Mouse (Mus musculus) embryonic facial prominence, embryonic 15.5 days (tissue): ENCODE results near the gene Mef2b. TPM values are rescaled to one million over a fixed set of nuclear protein-coding genes. Genes with fewer than 3 reads are reported as not detected.
"Not testable (repeated sequence)": the region's sequence is repeated elsewhere in the genome, so short reads cannot be mapped to it uniquely, and the experiment has no call there.

Source experiments
- ATAC-seq: fragments of 200-750 bp; cut with Nextera tagmentation; 2 replicates; pipeline ENCODE4 v1.8.0; 2017; ENCODE audit warnings: low read depth, moderate TSS enrichment; ENCODE audit not compliant: insufficient number of reproducible peaks, low FRiP score, low TSS enrichment
- H3K27ac ChIP-seq: fragments of 300-500 bp; sonication (generic); replicated peaks from 2 replicates; pipeline ENCODE4 v1.5.1; 2015; ENCODE audit warnings: mild to moderate bottlenecking, inconsistent platforms
- H3K27me3 ChIP-seq: fragments of 300-500 bp; sonication (generic); 2 replicates; pipeline ENCODE4 v1.6.1; 2015; ENCODE audit warnings: inconsistent platforms
- H3K36me3 ChIP-seq: fragments of 300-500 bp; sonication (generic); 2 replicates; pipeline ENCODE4 v1.6.1; 2015; ENCODE audit warnings: mild to moderate bottlenecking, inconsistent platforms
- H3K4me1 ChIP-seq: fragments of 300-500 bp; sonication (generic); 2 replicates; pipeline ENCODE4 v1.6.1; 2015; ENCODE audit warnings: inconsistent platforms
- H3K4me2 ChIP-seq: fragments of 300-500 bp; sonication (generic); replicated peaks from 2 replicates; pipeline ENCODE4 v1.6.1; 2015; ENCODE audit warnings: mild to moderate bottlenecking, inconsistent platforms
- H3K4me3 ChIP-seq: fragments of 300-500 bp; sonication (generic); replicated peaks from 2 replicates; pipeline ENCODE4 v1.5.1; 2015; ENCODE audit warnings: mild to moderate bottlenecking, inconsistent platforms
- H3K9ac ChIP-seq: fragments of 300-500 bp; sonication (generic); 2 replicates; pipeline ENCODE4 v1.6.1; 2015; ENCODE audit warnings: inconsistent platforms
- H3K9me3 ChIP-seq: fragments of 300-500 bp; sonication (generic); replicated peaks from 2 replicates; pipeline ENCODE4 v1.6.1; 2016; ENCODE audit warnings: inconsistent platforms
- WGBS: fragments of 180-500 bp; shearing (Covaris S2); methylation state at CpG from one replicate; pipeline ENCODE4 v1.1.7; 2015; 5-methylcytosine and 5-hydroxymethylcytosine counted together
- polyA plus RNA-seq: library from polyadenylated mRNA; unstranded; fragments of >200 nt; fragmentation: Nextera tagmentation; extraction: Ambion mirVana; gene quantifications from 2 replicates; pipeline ENCODE4 v1.2.1, GENCODE M21; 2015

Mef2b gene
- polyA plus RNA-seq, 1 experiment from 2014 or later, result 12.4 TPM

DNA sequence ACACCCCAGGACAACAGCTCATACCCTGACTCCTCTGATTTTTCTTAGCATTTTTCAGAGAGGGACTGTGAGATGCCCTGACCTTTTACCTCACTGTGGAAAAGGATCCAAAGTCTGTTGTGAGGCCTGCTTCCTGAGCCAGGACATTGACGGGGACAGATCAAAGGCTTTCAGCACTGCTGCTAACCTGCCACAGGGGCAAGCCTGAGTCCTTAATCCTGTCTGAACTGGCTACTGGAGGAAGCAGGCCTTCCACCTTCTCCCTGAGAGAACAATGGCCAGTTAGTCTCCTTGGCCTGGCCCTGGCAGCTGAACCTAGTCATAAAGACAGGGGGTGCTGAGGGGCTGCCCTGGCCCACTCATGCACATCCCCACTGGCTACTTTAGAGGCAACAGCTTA, 68.6 kb downstream of the Mef2b start:
- no peak for ATAC-seq
- H3K9me3 ChIP-seq, result no peaks in the 10 kb centered on the region
- no peak overlapping the region for H3K4me2 ChIP-seq
- H3K27me3 ChIP-seq, result no peaks in the 10 kb centered on the region
- H3K9ac ChIP-seq, result no peak overlapping the region
- H3K4me3 ChIP-seq, result no peak overlapping the region
- no peaks in the 10 kb centered on the region for H3K36me3 ChIP-seq
- no peak overlapping the region for H3K27ac ChIP-seq
- 43% methylated on average over 1 of the region's 1 CpGs for WGBS
- peaks cover 22% of the 10 kb centered on the region for H3K4me1 ChIP-seq

GRCm38 (mm10) chr8:70210538-70210937, 71.0 kb downstream of the Mef2b start:
- peak overlapping the region; percentile 97 for H3K4me2 ChIP-seq
- H3K4me1 ChIP-seq, result peaks cover 24% of the 10 kb centered on the region
- H3K9me3 ChIP-seq, result no peaks in the 10 kb centered on the region
- H3K4me3 ChIP-seq, result peak overlapping the region; percentile 82
- H3K9ac ChIP-seq, result no peak overlapping the region
- H3K27me3 ChIP-seq, result no peaks in the 10 kb centered on the region
- ATAC-seq, result no peak
- peak overlapping the region; percentile 58 for H3K27ac ChIP-seq
- no peaks in the 10 kb centered on the region for H3K36me3 ChIP-seq
- 11% methylated on average over 8 of the region's 8 CpGs for WGBS

DNA sequence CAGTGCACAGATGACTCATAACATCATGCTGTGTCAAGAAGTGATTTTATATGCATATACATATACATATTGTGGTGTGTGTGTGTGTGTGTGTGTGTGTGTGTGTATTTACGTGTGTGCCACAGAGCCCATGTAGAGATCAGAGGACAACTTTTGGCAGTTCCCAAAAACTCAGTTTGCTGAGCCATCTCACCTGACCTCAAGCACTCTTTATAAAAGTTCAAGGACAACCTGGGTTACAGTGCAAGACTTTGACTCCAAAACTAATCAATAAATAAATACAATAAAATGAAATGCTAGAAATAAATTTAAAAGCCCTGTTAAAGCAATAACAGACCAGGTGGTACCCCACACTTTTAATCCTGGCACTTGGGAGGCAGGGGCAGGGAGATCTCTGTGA, 71.8 kb downstream of the Mef2b start:
- Histone ChIP-seq H3K4me1 (peaks cover 24% of the 10 kb centered on the region), H3K9me3 (no peaks in the 10 kb centered on the region), H3K4me2 (peak overlapping the region; percentile 97), H3K4me3 (peak overlapping the region; percentile 82), H3K27ac (no peak overlapping the region), H3K27me3 (no peaks in the 10 kb centered on the region), H3K9ac (peak overlapping the region; percentile 58; the same call in 1 of the 2 replicates), H3K36me3 (no peaks in the 10 kb centered on the region)
- no peak for ATAC-seq
- 77% methylated on average over 1 of the region's 1 CpGs for WGBS

- Histone ChIP-seq H3K9me3 (no peaks in the 10 kb centered on the region), H3K9ac (peak overlapping the region; percentile 58), H3K27ac (peak overlapping the region; percentile 68), H3K4me3 (peak overlapping the region; percentile 82), H3K27me3 (no peaks in the 10 kb centered on the region), H3K4me2 (peak overlapping the region; percentile 97), H3K4me1 (peaks cover 24% of the 10 kb centered on the region), H3K36me3 (no peaks in the 10 kb centered on the region)
- ATAC-seq, result no peak
- WGBS, result 2% methylated on average over 31 of the region's 31 CpGs
Measured at GRCm38 (mm10) chr8:70211726-70212111, 72.2 kb downstream of the Mef2b start.

DNA sequence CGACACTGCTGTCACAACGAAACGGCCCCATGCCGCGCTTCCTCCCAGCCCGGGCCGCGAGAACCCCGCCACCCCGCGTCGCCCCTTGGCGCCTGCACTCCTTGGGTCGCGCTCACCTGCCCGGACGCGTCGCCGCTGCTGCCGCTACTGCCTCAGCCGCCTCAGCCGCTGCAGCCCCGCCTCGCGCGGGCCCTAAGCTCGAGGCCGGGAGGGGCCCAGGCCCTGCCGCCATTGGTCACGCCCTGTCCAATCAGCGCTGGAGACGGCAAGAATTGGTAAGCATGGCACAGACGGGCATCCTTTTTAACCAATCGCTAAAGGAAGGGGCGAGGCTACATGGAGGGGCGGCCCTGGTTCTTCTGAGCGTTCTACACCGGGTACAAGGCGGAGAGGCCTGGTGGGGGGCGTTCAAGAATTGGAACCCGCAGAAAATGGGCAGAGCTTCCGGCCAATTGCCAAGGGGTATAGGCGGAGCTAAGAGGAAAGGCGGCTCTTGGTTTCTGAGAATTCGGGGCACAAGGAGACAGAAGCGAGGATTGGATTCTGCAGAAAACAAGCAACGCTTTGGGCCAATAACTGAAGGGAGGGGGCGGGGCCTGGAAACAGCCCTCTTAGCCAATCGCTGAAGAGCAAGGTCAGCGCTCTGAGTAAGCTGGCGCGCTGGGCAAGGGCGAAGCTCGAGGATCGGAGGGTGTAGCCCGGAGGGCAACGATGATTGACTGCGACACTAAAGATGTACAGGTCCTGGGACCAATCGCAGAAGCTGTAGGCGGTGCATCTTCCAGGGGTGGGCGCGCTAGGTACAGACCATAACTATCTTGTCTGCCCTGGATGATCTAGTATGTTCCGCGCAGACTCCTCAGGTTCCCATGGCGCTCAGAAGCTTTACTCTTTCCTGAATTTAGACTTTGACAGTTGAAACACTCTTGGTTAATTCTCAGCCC, 72.9 kb downstream of the Mef2b start, which contains the start of gene Slc25a42:
Gene Slc25a42, minus strand, starts transcription at position 194 of the 944 bp plus-strand sequence.
- ATAC-seq, result peak; percentile 98
- under 1% methylated on average over 66 of the region's 66 CpGs for WGBS

DNA sequence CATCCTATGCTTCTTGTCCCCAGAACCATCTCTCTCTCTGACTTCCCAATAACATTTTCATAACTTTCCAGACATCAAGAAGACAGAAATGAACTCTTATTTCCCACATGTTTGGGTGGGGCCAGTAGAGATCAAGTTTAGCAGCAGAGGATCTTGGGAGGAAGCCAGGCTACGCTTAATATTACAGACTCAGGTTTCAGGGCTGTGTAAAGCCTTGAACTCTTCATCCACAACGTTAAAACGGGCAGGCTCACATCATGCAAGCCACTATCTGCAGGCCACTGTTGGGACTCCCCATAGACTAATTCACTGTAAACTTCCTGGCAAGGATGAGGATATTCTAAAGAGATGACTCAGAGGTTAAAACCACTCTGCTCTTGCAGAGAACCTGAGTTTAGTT, 74.9 kb downstream of the Mef2b start:
- Histone ChIP-seq H3K4me3 (no peak overlapping the region), H3K36me3 (no peaks in the 10 kb centered on the region), H3K9me3 (no peaks in the 10 kb centered on the region), H3K27ac (no peak overlapping the region), H3K4me2 (no peak overlapping the region), H3K9ac (no peak overlapping the region), H3K4me1 (peaks cover 24% of the 10 kb centered on the region), H3K27me3 (no peaks in the 10 kb centered on the region)
- ATAC-seq, result no peak
- 57% methylated on average over 3 of the region's 3 CpGs for WGBS

More for the DNA sequence above, 72.9 kb downstream of the Mef2b start, which contains the start of gene Slc25a42:
- H3K36me3 ChIP-seq, result no peaks in the 10 kb centered on the region
- no peaks in the 10 kb centered on the region for H3K27me3 ChIP-seq
- peaks cover 24% of the 10 kb centered on the region for H3K4me1 ChIP-seq
- peak within 1 kb of the TSS; percentile 97 for H3K4me2 ChIP-seq
- peak within 1 kb of the TSS; percentile 58 for H3K9ac ChIP-seq
- H3K27ac ChIP-seq, result peak within 1 kb of the TSS; percentile 69
- peak within 1 kb of the TSS; percentile 82 for H3K4me3 ChIP-seq
- no peaks in the 10 kb centered on the region for H3K9me3 ChIP-seq

DNA sequence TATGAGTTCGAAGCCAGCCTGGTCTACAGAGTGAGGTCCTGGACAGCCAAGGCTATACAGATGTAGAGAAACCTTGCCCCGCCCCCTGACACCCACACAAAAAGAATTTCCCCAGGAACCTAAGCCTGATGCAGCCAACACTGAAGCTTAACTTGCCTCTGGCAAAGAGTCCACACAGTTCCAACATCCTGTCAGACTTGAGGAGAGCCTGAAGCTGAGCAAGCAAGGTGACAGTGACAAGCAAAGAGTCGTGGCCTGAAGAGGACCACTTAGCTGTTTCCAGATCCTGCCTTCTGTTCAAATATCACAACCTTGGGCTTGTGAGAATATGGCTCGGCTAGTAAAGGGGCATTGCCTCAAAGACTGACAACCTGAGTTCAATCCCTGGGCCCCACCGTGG, 75.6 kb downstream of the Mef2b start:
- H3K4me2 ChIP-seq, result no peak overlapping the region
- no peak overlapping the region for H3K4me3 ChIP-seq
- H3K4me1 ChIP-seq, result peaks cover 19% of the 10 kb centered on the region
- no peaks in the 10 kb centered on the region for H3K27me3 ChIP-seq
- no peak for ATAC-seq
- no peaks in the 10 kb centered on the region for H3K36me3 ChIP-seq
- no peaks in the 10 kb centered on the region for H3K9me3 ChIP-seq
- no peak overlapping the region for H3K27ac ChIP-seq
- WGBS, result 67% methylated on average over 5 of the region's 5 CpGs
- no peak overlapping the region for H3K9ac ChIP-seq

GRCm38 (mm10) chr8:70216161-70216560, 76.7 kb downstream of the Mef2b start:
- ATAC-seq, H3K27me3 ChIP-seq, H3K4me2 ChIP-seq, H3K4me1 ChIP-seq, H3K9me3 ChIP-seq, H3K4me3 ChIP-seq, H3K27ac ChIP-seq, H3K36me3 ChIP-seq, H3K9ac ChIP-seq: not testable (repeated sequence)
- 76% methylated on average over 3 of the region's 3 CpGs for WGBS

DNA sequence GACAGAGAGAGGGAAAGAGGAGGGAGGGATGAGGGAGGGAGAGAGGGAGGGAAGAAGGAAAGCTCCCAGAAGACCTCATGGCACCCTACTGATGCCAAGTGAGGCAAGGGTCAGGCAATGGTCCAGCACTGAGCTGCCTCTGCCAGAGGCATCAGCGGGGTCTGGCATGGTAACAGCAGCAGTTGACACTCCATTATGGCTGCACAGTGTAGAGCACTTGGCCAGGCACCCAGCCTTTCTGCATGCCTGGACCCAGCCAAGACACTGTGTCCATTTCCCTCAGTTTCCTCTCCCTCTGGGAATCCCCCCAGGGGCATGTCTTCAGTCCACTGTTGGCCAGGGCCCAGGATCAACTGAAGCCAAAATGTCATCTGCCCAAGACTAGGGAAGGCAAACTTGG, 77.1 kb downstream of the Mef2b start:
- no peaks in the 10 kb centered on the region for H3K27me3 ChIP-seq
- no peak for ATAC-seq
- WGBS, result 61% methylated on average over 1 of the region's 1 CpGs

More for the DNA sequence above, 77.1 kb downstream of the Mef2b start:
- Histone ChIP-seq H3K9me3 (no peaks in the 10 kb centered on the region), H3K27ac (no peak overlapping the region), H3K4me3 (no peak overlapping the region), H3K9ac (no peak overlapping the region), H3K4me2 (no peak overlapping the region), H3K4me1 (peaks cover 6% of the 10 kb centered on the region; the same call in 1 of the 2 replicates), H3K36me3 (peaks cover 7% of the 10 kb centered on the region; the same call in 1 of the 2 replicates)
